Mouse (Mus musculus) forebrain, embryonic 16.5 days (tissue): ENCODE measurements around the gene Cap2. TPM values are rescaled to one million over a fixed set of nuclear protein-coding genes. Genes with fewer than 3 reads are reported as not detected.

ENCODE experiments used
- ATAC-seq: fragments of 200-750 bp; cut with Nextera tagmentation; 2 replicates; pipeline ENCODE4 v1.8.0; 2017; ENCODE audit warnings: mild to moderate bottlenecking, moderate library complexity
- H3K27ac ChIP-seq: fragments of 300-500 bp; sonication (generic); 2 replicates; pipeline ENCODE4 v1.5.1; 2014; ENCODE audit warnings: low read length, control low read depth
- H3K27me3 ChIP-seq: fragments of 300-500 bp; sonication (generic); replicated peaks from 2 replicates; pipeline ENCODE4 v1.6.1; 2014; ENCODE audit warnings: low read length; ENCODE audit not compliant: control insufficient read depth, insufficient read depth
- H3K36me3 ChIP-seq: fragments of 300-500 bp; sonication (generic); 2 replicates; pipeline ENCODE4 v1.6.1; 2014; ENCODE audit not compliant: control insufficient read depth, insufficient read depth
- H3K4me1 ChIP-seq: fragments of 300-500 bp; sonication (generic); replicated peaks from 2 replicates; pipeline ENCODE4 v1.6.1; 2014; ENCODE audit warnings: low read length; ENCODE audit not compliant: control insufficient read depth, insufficient read depth
- H3K4me2 ChIP-seq: fragments of 300-500 bp; sonication (generic); 2 replicates; pipeline ENCODE4 v1.6.1; 2014; ENCODE audit warnings: mild to moderate bottlenecking, low read length, control low read depth
- H3K4me3 ChIP-seq: fragments of 300-500 bp; sonication (generic); replicated peaks from 2 replicates; pipeline ENCODE4 v1.5.1; 2014; ENCODE audit warnings: mild to moderate bottlenecking, low read length, control low read depth
- H3K9ac ChIP-seq: fragments of 300-500 bp; sonication (generic); replicated peaks from 2 replicates; pipeline ENCODE4 v1.6.1; 2014; ENCODE audit warnings: low read depth, low read length, control low read depth
- H3K9me3 ChIP-seq: fragments of 300-500 bp; sonication (generic); 2 replicates; pipeline ENCODE4 v1.6.1; 2016; ENCODE audit warnings: low read length; ENCODE audit not compliant: control insufficient read depth
- WGBS: fragments of 180-500 bp; shearing (Covaris S2); extraction: QIAGEN DNeasy Blood & Tissue Kit; methylation state at CpG from one replicate; pipeline ENCODE4 v1.1.7; 2014; 5-methylcytosine and 5-hydroxymethylcytosine counted together
- polyA plus RNA-seq: library from polyadenylated mRNA; unstranded; fragments of >200 nt; fragmentation: Nextera tagmentation; extraction: Ambion mirVana; gene quantifications from 2 replicates; pipeline ENCODE4 v1.2.1, GENCODE M21; 2015

The Cap2 gene
- polyA plus RNA-seq, result 15.6 and 18.0 TPM in 2 replicates

GRCm38 (mm10) chr13:46501800-46502389, at the start of gene Cap2:
Cap2 (plus strand) TSS chr13:46501848.
- ATAC-seq, result peak; percentile 86
- WGBS, result under 1% methylated on average over 34 of the region's 42 CpGs

GRCm38 (mm10) chr13:46459546-46459945, 42.1 kb upstream of the Cap2 start:
- no peaks in the 10 kb centered on the region for H3K4me1 ChIP-seq
- no peak for ATAC-seq
- WGBS, result 56% methylated on average over 10 of the region's 10 CpGs
- H3K36me3 ChIP-seq, result no peaks in the 10 kb centered on the region
- H3K4me3 ChIP-seq, result no peak overlapping the region
- H3K9me3 ChIP-seq, result no peaks in the 10 kb centered on the region
- H3K27me3 ChIP-seq, result no peaks in the 10 kb centered on the region
- H3K9ac ChIP-seq, result no peak overlapping the region
- no peak overlapping the region for H3K4me2 ChIP-seq
- no peak overlapping the region for H3K27ac ChIP-seq

More at GRCm38 (mm10) chr13:46501800-46502389, at the start of gene Cap2:
- Histone ChIP-seq H3K27me3 (no peaks in the 10 kb centered on the region), H3K9me3 (no peaks in the 10 kb centered on the region), H3K4me3 (peak within 1 kb of the TSS; percentile 58), H3K4me1 (peaks cover 12% of the 10 kb centered on the region), H3K36me3 (no peaks in the 10 kb centered on the region), H3K27ac (no peak within 1 kb of the TSS; the same call in 1 of the 2 replicates), H3K4me2 (peak within 1 kb of the TSS; percentile 97), H3K9ac (peak within 1 kb of the TSS; percentile 71)

GRCm38 (mm10) chr13:46462280-46462679, 39.4 kb upstream of the Cap2 start:
- Histone ChIP-seq H3K9ac (no peak overlapping the region), H3K27me3 (no peaks in the 10 kb centered on the region), H3K9me3 (no peaks in the 10 kb centered on the region), H3K4me1 (0 out of 2 replicates have a peak, but pooled peaks cover 2% of the 10 kb centered on the region), H3K4me3 (no peak overlapping the region), H3K4me2 (no peak overlapping the region), H3K27ac (no peak overlapping the region), H3K36me3 (no peaks in the 10 kb centered on the region)
- WGBS, result 88% methylated on average over 4 of the region's 4 CpGs
- no peak for ATAC-seq

- no peak for ATAC-seq
- no peak overlapping the region for H3K4me3 ChIP-seq
- 0 out of 2 replicates have a peak, but pooled peaks cover 2% of the 10 kb centered on the region for H3K4me1 ChIP-seq
- 74% methylated on average over 3 of the region's 3 CpGs for WGBS
- no peak overlapping the region for H3K4me2 ChIP-seq
- H3K36me3 ChIP-seq, result no peaks in the 10 kb centered on the region
- no peak overlapping the region for H3K9ac ChIP-seq
- no peak overlapping the region for H3K27ac ChIP-seq
- no peaks in the 10 kb centered on the region for H3K27me3 ChIP-seq
- no peaks in the 10 kb centered on the region for H3K9me3 ChIP-seq
Measured at GRCm38 (mm10) chr13:46463764-46464163, 37.9 kb upstream of the Cap2 start.

GRCm38 (mm10) chr13:46468251-46468650, 33.4 kb upstream of the Cap2 start:
- Histone ChIP-seq H3K9ac (no peak overlapping the region), H3K27ac (no peak overlapping the region), H3K4me3 (no peak overlapping the region), H3K27me3 (no peaks in the 10 kb centered on the region), H3K9me3 (no peaks in the 10 kb centered on the region), H3K4me2 (no peak overlapping the region), H3K36me3 (no peaks in the 10 kb centered on the region), H3K4me1 (0 out of 2 replicates have a peak, but pooled peaks cover 2% of the 10 kb centered on the region)
- WGBS, result 67% methylated on average over 8 of the region's 8 CpGs
- no peak for ATAC-seq

- WGBS, result 95% methylated on average over 2 of the region's 2 CpGs
- no peaks in the 10 kb centered on the region for H3K36me3 ChIP-seq
- H3K4me1 ChIP-seq, result 0 out of 2 replicates have a peak, but pooled peaks cover 2% of the 10 kb centered on the region
- H3K27ac ChIP-seq, result no peak overlapping the region
- no peak for ATAC-seq
- no peaks in the 10 kb centered on the region for H3K27me3 ChIP-seq
- H3K4me3 ChIP-seq, result no peak overlapping the region
- H3K9ac ChIP-seq, result no peak overlapping the region
- H3K4me2 ChIP-seq, result no peak overlapping the region
- no peaks in the 10 kb centered on the region for H3K9me3 ChIP-seq
Measured at GRCm38 (mm10) chr13:46469536-46469935, 32.1 kb upstream of the Cap2 start.

- H3K36me3 ChIP-seq, result no peaks in the 10 kb centered on the region
- no peak overlapping the region for H3K4me3 ChIP-seq
- no peaks in the 10 kb centered on the region for H3K27me3 ChIP-seq
- WGBS, result 81% methylated on average over 3 of the region's 3 CpGs
- H3K9me3 ChIP-seq, result 0 out of 2 replicates have a peak, but pooled peaks cover 2% of the 10 kb centered on the region
- ATAC-seq, result no peak
- no peak overlapping the region for H3K4me2 ChIP-seq
- H3K27ac ChIP-seq, result no peak overlapping the region
- H3K4me1 ChIP-seq, result no peaks in the 10 kb centered on the region
- H3K9ac ChIP-seq, result no peak overlapping the region
Measured at GRCm38 (mm10) chr13:46481271-46481670, 20.4 kb upstream of the Cap2 start.

- H3K9me3 ChIP-seq, result 0 out of 2 replicates have a peak, but pooled peaks cover 2% of the 10 kb centered on the region
- no peak overlapping the region for H3K27ac ChIP-seq
- no peak overlapping the region for H3K4me3 ChIP-seq
- 74% methylated on average over 3 of the region's 3 CpGs for WGBS
- no peak overlapping the region for H3K9ac ChIP-seq
- no peak overlapping the region for H3K4me2 ChIP-seq
- H3K36me3 ChIP-seq, result no peaks in the 10 kb centered on the region
- no peaks in the 10 kb centered on the region for H3K27me3 ChIP-seq
- no peak for ATAC-seq
- peaks cover 3% of the 10 kb centered on the region; the same call in 1 of the 2 replicates for H3K4me1 ChIP-seq
Measured at GRCm38 (mm10) chr13:46485605-46486004, 16.0 kb upstream of the Cap2 start.

- H3K4me2 ChIP-seq, result no peak overlapping the region
- H3K4me1 ChIP-seq, result peaks cover 5% of the 10 kb centered on the region; the same call in 1 of the 2 replicates
- H3K27ac ChIP-seq, result no peak overlapping the region
- 78% methylated on average over 4 of the region's 4 CpGs for WGBS
- no peaks in the 10 kb centered on the region for H3K27me3 ChIP-seq
- H3K4me3 ChIP-seq, result no peak overlapping the region
- no peak for ATAC-seq
- no peak overlapping the region for H3K9ac ChIP-seq
- H3K36me3 ChIP-seq, result no peaks in the 10 kb centered on the region
- 0 out of 2 replicates have a peak, but pooled peaks cover 2% of the 10 kb centered on the region for H3K9me3 ChIP-seq
Measured at GRCm38 (mm10) chr13:46488166-46488565, 13.5 kb upstream of the Cap2 start.
